Mouse (Mus musculus) spleen, adult 2 months (tissue): ENCODE data around the gene Odf3l1. TPM values are rescaled to one million over a fixed set of nuclear protein-coding genes. Genes with fewer than 3 reads are reported as not detected.

Experiments used
- DNase-seq, 2 experiments: peaks; one replicate each; pipeline versions ENCODE4 v3.0.0 to v3.0.0-alpha.2; 2012 to 2021; ENCODE audit warnings: low spot score in 2 of 2, low read depth in 1 of 2
- H3K27ac ChIP-seq: fragments of 200-500 bp; 2 replicates; pipeline ENCODE4 v1.5.1; 2012; ENCODE audit warnings: low read length, inconsistent platforms; ENCODE audit not compliant: insufficient read depth
- H3K27me3 ChIP-seq: fragments of 200-500 bp; 2 replicates; pipeline ENCODE4 v1.6.1; 2012; ENCODE audit warnings: mild to moderate bottlenecking, moderate library complexity, low read length, inconsistent platforms; ENCODE audit not compliant: control insufficient read depth, insufficient read depth
- H3K36me3 ChIP-seq: fragments of 200-500 bp; 2 replicates; pipeline ENCODE4 v1.6.1; 2012; ENCODE audit warnings: mild to moderate bottlenecking, low read length, inconsistent platforms; ENCODE audit not compliant: control insufficient read depth, insufficient read depth
- H3K4me1 ChIP-seq: fragments of 200-500 bp; 2 replicates; pipeline ENCODE4 v1.6.1; 2011; ENCODE audit warnings: inconsistent platforms; ENCODE audit not compliant: control insufficient read depth, insufficient read depth, insufficient read length
- H3K4me3 ChIP-seq: fragments of 200-500 bp; 2 replicates; pipeline ENCODE4 v1.5.1; 2011; ENCODE audit warnings: mild to moderate bottlenecking, inconsistent platforms; ENCODE audit not compliant: insufficient read depth, insufficient read length; ENCODE audit errors: extremely low read depth
- CTCF ChIP-seq: fragments of 200-500 bp; IDR thresholded peaks from 2 replicates; pipeline ENCODE4 v1.5.1; 2011; ENCODE audit warnings: mild to moderate bottlenecking, inconsistent platforms; ENCODE audit not compliant: insufficient read depth, insufficient read length, insufficient replicate concordance; ENCODE audit errors: extremely low read depth
- POLR2A ChIP-seq: fragments of 200-500 bp; IDR thresholded peaks from 2 replicates; pipeline ENCODE4 v1.6.1; 2011; ENCODE audit warnings: low read depth, low read length, inconsistent platforms
- WGBS: fragments of 180-500 bp; shearing (Covaris S2); methylation state at CpG from one replicate; pipeline ENCODE4 v1.1.7; 2018; 5-methylcytosine and 5-hydroxymethylcytosine counted together
- polyA plus RNA-seq: library from polyadenylated mRNA; depleted of rRNA; stranded (reverse); fragments of >200 nt; gene quantifications from 2 replicates; pipeline ENCODE4 v1.2.3, GENCODE M21; 2012

Gene Odf3l1
- polyA plus RNA-seq, 1 experiment = 0.28 TPM

DNA sequence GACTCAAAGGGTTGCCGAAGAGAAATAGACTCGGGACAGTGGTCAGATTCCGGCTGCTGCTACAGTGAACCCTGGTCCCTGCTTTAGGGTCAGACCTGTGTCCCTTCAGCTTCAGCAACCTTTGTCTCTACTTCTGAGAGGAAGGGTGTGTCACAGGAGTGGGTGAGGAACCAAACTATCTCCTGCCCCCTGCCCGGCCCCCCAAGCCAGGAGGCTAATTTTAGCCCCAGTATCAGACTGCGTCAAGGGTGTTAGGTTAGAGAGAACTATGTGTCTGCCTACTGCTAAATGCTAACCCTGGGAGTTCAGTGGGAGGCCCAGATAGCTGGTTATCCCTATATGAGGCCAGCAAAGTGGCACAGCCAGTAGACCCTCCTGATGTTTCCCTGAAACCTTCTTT is 29.3 kb downstream of the Odf3l1 start:
- Histone ChIP-seq H3K4me1 (no peaks in the 10 kb centered on the region), H3K4me3 (no peak overlapping the region), H3K27ac (no peak overlapping the region), H3K27me3 (no peaks in the 10 kb centered on the region; the same call in 1 of the 2 replicates), H3K36me3 (no peaks in the 10 kb centered on the region)
- 80% methylated on average over 5 of the region's 5 CpGs for WGBS
- no peak for TF ChIP-seq CTCF
- no peak for TF ChIP-seq POLR2A
- DNase-seq = no peak

DNA sequence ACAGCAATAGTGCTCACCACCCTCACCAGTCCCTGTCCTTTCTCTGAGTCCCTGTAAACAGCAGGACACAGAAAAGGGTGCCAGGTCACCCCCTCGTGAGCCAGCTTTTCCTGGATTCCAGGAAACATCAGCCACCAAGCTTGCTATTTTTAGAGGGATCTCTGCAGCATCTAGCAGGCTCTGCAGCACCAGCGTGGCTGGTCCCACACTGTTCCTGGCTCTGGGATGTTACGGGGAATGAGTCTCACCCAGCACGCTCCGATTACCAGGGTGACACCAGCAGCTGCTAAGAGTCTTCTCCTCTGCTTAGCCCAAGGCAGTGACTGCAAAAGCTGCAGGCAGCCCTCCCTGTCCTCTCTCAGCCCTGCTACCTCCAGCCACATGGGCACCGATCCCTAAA is 31.6 kb downstream of the Odf3l1 start:
- no peaks in the 10 kb centered on the region for H3K36me3 ChIP-seq
- no peaks in the 10 kb centered on the region for H3K4me1 ChIP-seq
- 31% methylated on average over 6 of the region's 6 CpGs for WGBS
- no peak for DNase-seq
- no peak for TF ChIP-seq POLR2A
- TF ChIP-seq CTCF = no peak
- H3K27me3 ChIP-seq = no peaks in the 10 kb centered on the region; the same call in 1 of the 2 replicates
- no peak overlapping the region for H3K27ac ChIP-seq
- no peak overlapping the region for H3K4me3 ChIP-seq

DNA sequence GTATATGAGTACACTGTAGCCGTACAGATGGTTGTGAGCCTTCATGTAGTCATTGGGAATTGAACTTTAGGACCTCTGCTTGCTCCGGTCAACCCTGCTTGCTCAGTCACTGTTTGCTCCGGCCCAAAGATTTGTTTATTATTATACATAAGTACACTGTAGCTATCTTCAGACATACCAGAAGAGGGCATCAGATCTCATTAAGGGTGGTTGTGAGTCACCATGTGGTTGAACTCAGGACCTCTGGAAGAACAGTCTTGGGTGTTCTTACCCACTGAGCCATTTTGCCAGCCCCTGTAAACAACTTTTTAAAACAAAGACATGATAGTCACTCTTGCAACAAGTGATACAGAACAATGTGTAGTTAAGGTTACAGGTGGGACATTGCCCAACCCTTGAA is 32.6 kb downstream of the Odf3l1 start:
- Histone ChIP-seq H3K27me3 (no peaks in the 10 kb centered on the region; the same call in 1 of the 2 replicates), H3K27ac (no peak overlapping the region), H3K4me3 (no peak overlapping the region), H3K36me3 (no peaks in the 10 kb centered on the region), H3K4me1 (no peaks in the 10 kb centered on the region)
- no peak for DNase-seq
- 86% methylated on average over 3 of the region's 3 CpGs for whole genome bisulfite sequencing
- TF ChIP-seq CTCF (no peak), POLR2A (no peak)

DNA sequence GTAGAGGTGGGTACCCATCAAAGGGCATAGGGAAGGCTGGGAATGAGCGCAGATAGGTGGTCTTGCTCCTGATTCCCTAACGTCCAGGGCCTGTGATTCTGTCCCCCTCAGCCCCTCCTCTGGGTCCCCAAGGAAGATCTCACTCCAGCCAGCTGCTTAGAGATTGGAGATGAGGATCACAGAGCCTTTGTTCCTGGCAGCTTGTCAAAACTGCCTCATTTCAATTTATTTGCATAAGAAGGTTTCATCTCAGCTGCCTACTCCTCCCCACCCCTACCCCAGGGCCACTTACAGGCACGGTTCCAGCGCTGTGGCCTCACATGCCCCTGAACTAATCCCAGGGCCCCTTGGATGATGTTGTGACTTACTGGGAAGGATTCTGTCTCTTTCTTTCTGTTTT is 34.3 kb downstream of the Odf3l1 start:
- TF ChIP-seq POLR2A (no peak), CTCF (no peak)
- Histone ChIP-seq H3K4me3 (no peak overlapping the region), H3K27ac (no peak overlapping the region), H3K36me3 (no peaks in the 10 kb centered on the region), H3K4me1 (no peaks in the 10 kb centered on the region), H3K27me3 (peaks cover 2% of the 10 kb centered on the region; the same call in 1 of the 2 replicates)
- WGBS = 68% methylated on average over 4 of the region's 4 CpGs
- DNase-seq = no peak

DNA sequence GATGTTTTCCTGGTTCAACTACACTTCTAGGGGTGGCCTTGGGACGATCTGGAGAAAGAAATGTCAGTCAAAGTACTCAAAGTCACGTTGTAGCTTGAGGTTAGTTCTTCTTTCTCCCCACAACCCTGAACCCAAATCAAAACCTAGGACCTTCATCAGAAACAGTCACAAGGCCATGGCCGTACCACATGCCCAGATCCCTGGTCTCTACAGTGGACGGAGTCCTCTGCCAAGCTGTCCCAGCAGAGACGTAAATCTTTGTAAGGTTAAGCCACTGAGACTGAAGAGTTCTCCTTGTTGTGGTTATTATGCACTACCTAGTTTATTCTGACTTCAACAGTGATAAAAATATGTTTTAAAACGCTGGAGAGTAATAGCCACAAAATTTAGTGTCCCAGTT is 35.6 kb downstream of the Odf3l1 start:
- no peak for DNase-seq
- 75% methylated on average over 6 of the region's 6 CpGs for WGBS
- no peaks in the 10 kb centered on the region for H3K4me1 ChIP-seq
- no peak overlapping the region for H3K4me3 ChIP-seq
- H3K36me3 ChIP-seq = no peaks in the 10 kb centered on the region
- TF ChIP-seq POLR2A = no peak
- no peak for TF ChIP-seq CTCF
- H3K27me3 ChIP-seq = peaks cover 2% of the 10 kb centered on the region; the same call in 1 of the 2 replicates
- no peak overlapping the region for H3K27ac ChIP-seq

DNA sequence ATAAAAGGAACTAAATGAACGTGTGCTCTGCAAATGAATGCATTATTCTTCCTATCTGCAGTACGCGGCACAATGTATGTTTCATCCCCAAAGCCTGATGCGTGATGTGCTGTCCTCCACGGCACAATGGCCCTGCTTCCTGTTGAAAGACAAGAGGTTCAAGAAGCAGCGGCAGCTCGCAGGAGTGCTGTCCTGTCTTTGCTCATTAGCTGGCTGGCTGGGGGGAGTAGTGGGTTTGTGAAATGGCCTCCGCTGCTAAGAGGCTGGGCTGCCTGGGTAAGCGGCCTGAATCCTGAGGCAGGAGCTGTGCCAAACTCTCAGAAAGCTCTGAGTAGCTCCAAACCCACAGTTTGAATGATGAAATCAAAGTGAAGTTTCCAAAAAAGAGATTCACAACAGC is 36.3 kb downstream of the Odf3l1 start:
- peaks cover 2% of the 10 kb centered on the region; the same call in 1 of the 2 replicates for H3K27me3 ChIP-seq
- no peaks in the 10 kb centered on the region for H3K36me3 ChIP-seq
- TF ChIP-seq POLR2A (no peak), CTCF (no peak)
- H3K27ac ChIP-seq = no peak overlapping the region
- WGBS = 47% methylated on average over 9 of the region's 9 CpGs
- no peak overlapping the region for H3K4me3 ChIP-seq
- DNase-seq = no peak
- no peaks in the 10 kb centered on the region for H3K4me1 ChIP-seq

DNA sequence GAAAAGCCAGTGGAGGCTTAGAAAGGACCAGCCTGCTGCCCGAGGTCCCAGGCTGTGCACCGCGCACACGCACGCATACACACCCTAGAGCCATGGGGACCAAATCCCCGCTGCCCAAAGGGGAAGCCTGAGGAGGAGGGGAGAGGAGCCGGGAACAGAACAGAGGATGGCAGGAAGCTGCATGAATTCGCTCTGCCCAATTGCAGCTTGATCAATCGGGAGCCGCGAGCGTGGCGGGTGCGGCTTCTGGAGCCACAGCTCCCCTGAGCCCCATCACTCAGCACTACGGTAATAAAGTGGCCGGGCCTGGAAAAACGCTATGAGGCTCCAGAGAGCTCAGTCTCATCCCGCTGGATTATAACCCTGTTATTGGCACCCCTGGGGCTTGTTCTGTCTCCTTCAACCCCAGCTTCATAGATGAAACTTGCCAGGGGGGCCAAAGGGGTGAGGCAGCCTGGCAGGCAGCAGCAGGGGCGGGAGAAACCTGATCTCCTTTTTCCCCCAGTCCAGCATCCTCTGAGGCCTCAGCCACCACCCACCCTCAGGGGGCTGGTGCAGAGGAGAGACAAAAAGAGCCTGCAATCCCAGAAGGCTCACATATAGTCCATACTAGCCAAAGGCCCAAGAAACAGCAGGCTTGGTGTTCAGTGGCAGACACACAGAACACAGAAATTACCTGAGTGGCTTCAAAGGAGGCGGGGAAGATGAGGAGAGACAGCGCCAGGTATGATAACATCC is 38.8 kb downstream of the Odf3l1 start:
- TF ChIP-seq CTCF (no peak), POLR2A (no peak)
- 27% methylated on average over 21 of the region's 21 CpGs for WGBS
- DNase-seq = no peak
- Histone ChIP-seq H3K27me3 (peaks cover 2% of the 10 kb centered on the region; the same call in 1 of the 2 replicates), H3K4me3 (no peak overlapping the region), H3K27ac (no peak overlapping the region), H3K36me3 (no peaks in the 10 kb centered on the region), H3K4me1 (no peaks in the 10 kb centered on the region)
